Mouse (Mus musculus) E14TG2a.4 (cell line): ENCODE data around the gene Cela3a.

Source experiments
- CTCF ChIP-seq: conservative IDR thresholded peaks from 2 replicates; pipeline ENCODE4 v1.5.1; 2014; ENCODE audit warnings: low read length
- NANOG ChIP-seq: IDR thresholded peaks from 2 replicates; pipeline ENCODE4 v1.6.1; 2014; ENCODE audit warnings: borderline replicate concordance, low read length, mixed read lengths

GRCm38 (mm10) chr4:137453234-137453767, 43.7 kb upstream of the Cela3a start, which contains the start of gene 1700013G24Rik:
- no peak for TF ChIP-seq CTCF
- no peak for TF ChIP-seq NANOG
